Mouse (Mus musculus) CH12.LX (cell line): ENCODE measurements around the gene Hoxb8.

Experiments used
- CTCF ChIP-seq, 2 experiments: IDR thresholded peaks in 1 of 2; conservative IDR thresholded peaks in 1 of 2; 2 replicates each; pipeline ENCODE4 v1.5.1; 2011 to 2012; ENCODE audit warnings: low read depth in 2 of 2, low read length in 2 of 2, improper control_type of control experiment in 1 of 2, inconsistent platforms in 1 of 2, mild to moderate bottlenecking in 1 of 2, moderate library complexity in 1 of 2
- EP300 ChIP-seq: IDR thresholded peaks from 2 replicates; pipeline ENCODE4 v1.6.1; 2011; ENCODE audit warnings: low read length, improper control_type of control experiment
- ZKSCAN1 ChIP-seq: IDR thresholded peaks from 2 replicates; pipeline ENCODE4 v1.6.1; 2012; ENCODE audit warnings: low read depth, inconsistent platforms, low read length, improper control_type of control experiment, borderline replicate concordance

DNA sequence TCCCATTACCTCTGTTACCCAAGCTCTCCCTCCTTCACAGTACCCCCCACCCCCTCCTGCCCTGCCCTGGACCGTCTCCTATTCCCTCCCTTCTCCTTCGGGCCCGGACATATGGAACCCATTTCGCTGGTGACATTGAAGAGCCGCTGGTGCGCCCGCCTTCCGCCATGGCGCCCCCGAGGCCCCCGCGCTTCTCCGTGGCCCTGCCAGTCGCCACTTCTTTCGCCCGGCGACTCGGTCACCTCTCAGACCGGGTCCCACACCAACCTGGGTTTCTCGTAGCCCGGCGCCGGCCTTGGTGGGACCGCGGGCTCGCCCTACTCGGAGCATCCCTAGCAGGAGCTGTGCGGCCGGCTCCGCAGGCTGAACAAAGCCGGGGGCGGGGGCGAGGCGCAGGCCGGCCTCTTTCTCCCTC lies 50.9 kb downstream of the Hoxb8 start:
- TF ChIP-seq EP300 (no peak), CTCF (conservative IDR thresholded peaks at IDR 0.05 in 1 of 2, IDR thresholded peaks at IDR 0.05 in 1 of 2; ENCODE audit: low read depth in 2 of 2, low read length in 2 of 2) (no peak), ZKSCAN1 (no peak)
